Mouse (Mus musculus) megakaryocyte progenitor cell, adult 5-6 weeks (primary cell): ENCODE results near the gene Gm44579. TPM values are rescaled to one million over a fixed set of nuclear protein-coding genes. Genes with fewer than 3 reads are reported as not detected.

Source experiments
- ATAC-seq: replicated peaks from 2 replicates; pipeline ENCODE4 v1.8.0; 2016; ENCODE audit warnings: mild to moderate bottlenecking, moderate TSS enrichment, inconsistent platforms; ENCODE audit not compliant: poor library complexity
- total RNA-seq, 2 experiments: library from RNA; stranded (forward) in 1 of 2; stranded (reverse) in 1 of 2; fragments of 157-497, 149-512 nt in 1 of 2; fragments of 200-1000 nt in 1 of 2; gene quantifications; 2 replicates each; pipeline versions ENCODE4 v1.2.3 to v1.2.4; 2015 to 2017

Gene Gm44579
- not detected in 2 replicates for total RNA-seq (2015)
- not detected in 2 replicates for total RNA-seq (2017)

- no peak for ATAC-seq
Observed at GRCm38 (mm10) chr15:98220877-98221276, at the start of gene Gm44579, which contains the start of gene Olfr287. TSS of gene Gm44579 (minus strand) at chr15:98220977. TSS of gene Olfr287 (minus strand) at chr15:98221056.

DNA sequence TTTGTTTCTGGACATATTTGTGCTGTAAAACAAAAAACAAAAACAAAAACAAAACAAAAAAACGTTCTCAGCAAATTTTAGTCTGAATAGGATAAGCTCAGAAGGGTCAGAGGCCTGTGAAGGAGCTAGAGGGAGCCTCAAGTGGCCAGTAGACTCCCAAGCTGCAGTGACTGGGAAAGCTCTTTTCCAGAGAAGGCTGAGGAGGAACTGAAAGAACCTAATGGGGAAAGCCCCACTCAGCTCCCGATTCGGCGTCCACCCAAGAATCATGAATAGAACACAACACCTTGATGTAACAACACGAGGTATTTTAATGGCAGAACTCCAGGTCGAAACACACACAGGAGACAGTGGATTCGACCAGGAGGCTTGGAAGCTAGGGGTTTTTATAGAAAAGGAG is 37.0 kb upstream of the Gm44579 start:
- no peak for ATAC-seq

DNA sequence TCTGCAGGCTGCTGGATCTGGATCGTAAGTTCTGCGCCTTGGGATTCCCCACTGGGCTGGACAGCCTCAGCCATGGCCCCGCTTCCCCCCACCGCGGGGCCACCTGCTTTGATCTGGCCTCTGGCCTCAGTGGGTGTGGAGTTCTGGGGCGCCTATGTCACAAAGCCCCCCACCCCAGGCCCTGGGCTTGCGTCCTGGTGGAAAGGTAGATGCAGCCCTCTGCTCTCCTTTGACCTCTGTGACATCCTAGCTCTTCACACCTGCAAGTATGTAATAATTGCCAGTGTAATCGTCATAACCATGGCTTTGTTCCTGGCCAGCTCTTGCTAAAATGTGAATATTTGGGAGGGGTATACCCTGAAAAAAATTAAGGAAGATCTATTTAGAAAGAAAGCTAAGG is 36.4 kb upstream of the Gm44579 start, which contains the start of gene H1fnt:
TSS of gene H1fnt (minus strand) at position 101 of the 400 bp plus-strand sequence.
- no peak for ATAC-seq

DNA sequence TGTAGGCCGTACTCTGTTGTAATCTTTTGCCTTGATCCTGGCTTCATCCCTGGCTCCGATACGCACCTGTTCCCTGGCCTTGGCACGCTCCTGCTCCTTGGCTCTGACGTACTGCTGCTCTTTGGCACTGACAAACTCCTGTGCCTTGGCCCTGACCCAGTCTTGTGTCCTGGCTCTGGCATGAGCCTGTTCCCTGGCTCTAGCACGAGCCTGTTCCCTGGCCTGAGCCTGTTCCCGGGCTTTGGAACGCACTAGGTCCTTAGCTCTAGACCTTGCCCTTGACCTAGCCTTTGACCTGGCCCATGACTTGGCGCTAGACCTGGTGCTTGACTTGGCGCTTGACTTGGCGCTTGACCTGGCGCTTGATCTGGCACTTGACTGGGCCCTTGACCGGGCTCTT is 35.5 kb upstream of the Gm44579 start:
- no peak for ATAC-seq

DNA sequence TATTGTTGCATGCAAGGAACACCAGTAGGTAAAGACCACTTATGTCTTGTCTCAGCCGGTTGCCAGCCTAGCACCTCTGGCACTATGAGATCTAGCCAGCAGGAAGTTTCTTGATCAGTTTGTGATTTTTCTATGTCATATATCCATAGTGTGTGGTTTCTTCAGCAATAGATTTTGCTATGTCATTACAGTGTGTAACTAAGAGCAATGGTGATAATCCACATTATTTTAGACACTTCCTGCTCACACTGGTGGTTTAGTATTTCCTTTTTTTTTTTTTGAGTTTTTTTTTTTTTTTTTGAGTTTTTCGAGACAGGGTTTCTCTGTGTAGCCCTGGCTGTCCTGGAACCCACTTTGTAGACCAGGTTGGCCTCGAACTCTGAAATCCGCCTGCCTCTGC is 14.7 kb upstream of the Gm44579 start:
- peak; percentile 11; the same call in 1 of the 2 replicates for ATAC-seq

GRCm38 (mm10) chr15:98234350-98234749 is 13.6 kb upstream of the Gm44579 start, which contains the start of gene Olfr286:
TSS of gene Olfr286 (minus strand) at chr15:98234450.
- no peak for ATAC-seq

DNA sequence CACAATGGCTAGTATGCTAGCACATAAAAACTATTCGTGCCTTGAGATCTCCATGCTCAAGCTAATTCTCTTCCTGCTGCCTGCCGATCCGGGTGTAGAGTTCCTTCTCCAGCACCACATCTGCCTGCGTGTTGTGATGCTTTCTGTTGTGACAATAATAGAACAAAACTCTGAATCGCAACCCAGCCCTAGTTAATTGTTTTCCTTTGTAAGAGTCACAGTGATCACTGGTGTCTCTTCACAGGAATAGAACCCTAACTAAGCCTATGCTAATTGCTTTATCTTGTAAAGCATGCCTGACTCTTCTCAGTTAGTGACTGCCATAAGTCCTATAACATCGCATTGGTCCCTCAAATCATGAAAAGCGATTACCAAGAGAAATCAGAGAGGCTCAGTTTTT is 5.3 kb upstream of the Gm44579 start:
- ATAC-seq: no peak

DNA sequence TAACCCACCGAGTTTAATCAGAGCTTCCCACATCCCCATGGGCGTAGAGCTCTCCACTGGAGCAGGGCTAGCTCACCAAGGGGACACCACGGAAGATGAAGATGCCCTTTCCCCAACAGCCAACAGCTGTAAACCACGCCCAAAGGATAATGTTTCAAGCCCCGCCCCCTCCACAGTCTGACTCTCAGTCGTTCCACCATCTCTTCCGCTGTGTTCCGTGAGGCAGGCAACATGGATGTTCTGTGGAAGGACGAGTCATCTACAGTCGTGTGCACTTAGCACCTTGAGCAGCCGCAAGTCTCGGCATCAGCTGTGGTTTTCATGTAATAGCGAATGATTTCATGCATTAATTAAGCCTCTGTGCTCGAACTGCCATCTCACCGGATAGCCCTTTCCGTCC is 4.8 kb upstream of the Gm44579 start:
- no peak for ATAC-seq

- no peak for ATAC-seq
Observed at GRCm38 (mm10) chr15:98222377-98222776, 1.6 kb upstream of the Gm44579 start.

DNA sequence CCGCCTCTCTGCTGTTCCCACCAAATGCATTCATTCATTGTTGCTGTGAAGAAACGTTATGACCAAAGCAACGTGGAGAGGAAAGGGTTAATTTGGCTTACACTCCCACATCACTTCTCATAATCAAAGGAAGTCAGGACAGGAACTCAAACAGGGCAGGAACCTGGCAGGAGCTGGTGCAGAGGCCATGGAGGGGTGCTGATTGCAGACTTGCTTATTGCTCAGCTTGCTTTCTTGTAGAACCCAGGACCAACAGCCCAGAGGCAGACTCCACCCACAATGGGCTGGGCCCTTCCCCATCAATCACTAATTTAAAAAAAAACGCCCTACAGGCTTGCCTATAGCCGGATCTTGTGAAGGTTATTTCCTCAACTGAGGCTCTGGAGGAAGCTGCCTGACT is 6.6 kb downstream of the Gm44579 start:
- no peak for ATAC-seq

DNA sequence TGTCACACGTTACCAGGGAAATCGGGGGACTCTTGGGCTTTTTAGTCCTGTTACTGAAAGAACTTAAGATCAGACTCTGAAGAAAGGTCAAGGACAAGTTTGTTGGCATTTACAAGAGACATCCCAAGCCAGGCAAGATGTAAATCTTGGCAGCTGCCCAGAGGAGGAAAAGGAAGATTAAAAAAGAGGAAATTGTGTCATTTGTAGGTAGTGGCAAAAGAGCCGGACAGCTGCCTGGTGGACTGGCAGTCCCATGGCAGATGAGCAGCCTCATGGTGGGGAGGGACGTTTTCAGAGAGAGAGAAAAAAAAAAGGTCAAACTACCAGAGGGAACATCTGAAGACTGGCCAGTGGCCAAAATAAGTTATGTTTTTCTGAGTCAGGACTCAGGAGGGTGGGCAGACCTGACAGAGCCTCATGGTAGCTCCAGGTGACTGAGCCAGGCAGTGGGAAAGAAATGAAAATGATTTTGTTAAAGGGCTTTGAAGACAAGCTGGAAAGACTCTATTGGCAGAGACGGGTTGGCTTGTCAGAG is 7.4 kb downstream of the Gm44579 start:
- ATAC-seq: 0 out of 2 replicates have a peak, but pooled peaks have one; percentile 23

- ATAC-seq: no peak
Observed at GRCm38 (mm10) chr15:98209676-98210075, 11.1 kb downstream of the Gm44579 start.

DNA sequence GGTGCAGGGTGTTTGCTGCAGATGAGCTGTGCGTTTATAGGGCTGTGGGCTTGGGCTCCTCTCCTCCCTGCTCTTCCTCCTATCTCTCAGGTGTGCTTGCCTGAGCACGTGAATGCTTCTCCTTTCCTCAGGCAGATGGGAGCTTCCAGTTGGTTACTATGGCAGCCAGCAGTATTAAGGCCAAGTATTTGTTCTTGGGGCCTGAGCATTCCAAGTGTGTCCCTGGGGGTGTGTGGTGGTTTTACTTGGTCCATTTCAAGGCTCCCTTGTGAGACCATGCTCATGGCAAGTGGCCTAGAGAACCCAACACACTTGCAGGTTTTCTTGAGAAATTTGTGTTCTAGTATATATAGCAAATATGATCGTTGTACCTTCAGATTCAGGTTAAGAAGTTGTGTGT is 25.3 kb downstream of the Gm44579 start, which contains the start of gene Olfr288:
TSS of gene Olfr288 (minus strand) at position 101 of the 400 bp plus-strand sequence.
- no peak for ATAC-seq

- ATAC-seq: no peak
Observed at GRCm38 (mm10) chr15:98184456-98184855, 36.3 kb downstream of the Gm44579 start.

GRCm38 (mm10) chr15:98181856-98182570 is 38.8 kb downstream of the Gm44579 start:
- ATAC-seq: no peak

DNA sequence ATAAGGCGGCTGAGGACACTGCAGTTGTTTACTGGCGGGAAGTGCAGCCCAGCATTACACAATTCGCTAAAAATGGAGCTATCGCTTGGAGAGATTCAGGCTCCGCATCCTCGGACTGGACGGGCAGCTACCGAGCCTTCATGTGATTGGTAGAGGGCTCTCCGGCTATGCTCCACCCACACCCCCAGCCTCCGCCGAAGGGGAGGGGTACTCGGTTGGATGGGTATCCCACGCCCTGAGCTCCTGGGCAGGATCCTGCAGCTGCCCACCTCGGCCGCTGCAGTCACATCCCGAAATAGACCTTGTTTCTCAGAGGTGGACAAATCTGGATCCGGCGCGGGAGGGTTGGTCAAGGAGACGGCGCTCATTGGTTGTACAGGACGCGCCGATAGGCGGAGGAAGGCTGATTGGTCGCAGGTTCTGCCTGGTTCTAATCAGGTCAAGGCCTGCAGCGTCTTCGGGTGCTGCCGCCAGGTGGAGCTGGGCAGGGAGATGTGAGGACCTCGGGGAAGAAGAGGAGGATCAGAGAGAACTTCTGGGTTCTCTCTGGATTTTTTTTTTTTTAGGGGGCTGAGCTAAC is 39.6 kb downstream of the Gm44579 start:
- ATAC-seq: peak; percentile 99

DNA sequence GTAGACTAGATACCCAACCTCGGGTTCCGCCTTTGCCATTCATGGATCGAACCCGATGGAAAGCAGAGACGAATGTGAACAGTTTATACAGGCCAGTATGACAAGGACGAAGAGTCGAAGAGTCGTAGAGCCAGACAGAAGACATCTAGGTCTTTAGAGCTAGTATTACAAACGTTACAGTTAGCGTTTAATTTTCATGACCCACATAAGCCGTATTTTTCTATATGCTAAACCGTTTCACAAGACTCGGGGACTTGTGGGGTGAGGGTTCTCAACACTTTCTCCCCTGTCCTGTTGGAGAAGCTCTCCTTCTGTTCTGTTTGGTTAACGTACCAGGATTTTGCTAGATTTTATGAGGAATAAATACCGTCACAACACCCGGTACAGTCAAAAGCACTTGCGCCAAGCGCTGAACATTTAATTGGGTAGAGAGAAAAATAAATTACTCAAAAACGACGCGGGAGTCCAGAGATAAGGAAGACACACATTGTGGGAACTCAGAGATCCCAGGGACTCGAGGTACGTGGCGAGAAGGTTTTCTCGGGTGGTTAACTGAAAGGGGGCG is 40.1 kb downstream of the Gm44579 start:
- no peak for ATAC-seq

DNA sequence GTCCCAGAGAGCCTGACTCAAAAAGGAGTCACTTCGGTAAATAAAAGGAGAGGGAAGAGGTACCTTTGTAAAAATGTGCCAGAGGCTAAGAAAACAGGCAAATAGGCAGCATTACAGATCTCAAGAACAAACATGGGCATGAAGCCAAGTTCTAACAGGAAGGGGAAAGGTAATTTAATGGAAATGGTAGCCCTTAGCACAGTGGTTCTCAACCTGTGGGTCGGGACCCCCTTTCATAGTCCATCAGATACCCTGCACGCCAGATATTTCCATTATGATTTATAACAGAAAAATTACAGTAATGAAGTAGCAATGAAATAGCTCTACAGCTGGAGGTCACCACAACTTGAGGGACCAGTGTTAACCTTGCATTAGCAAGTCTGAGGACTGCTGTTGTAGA is 43.5 kb downstream of the Gm44579 start:
- no peak for ATAC-seq

DNA sequence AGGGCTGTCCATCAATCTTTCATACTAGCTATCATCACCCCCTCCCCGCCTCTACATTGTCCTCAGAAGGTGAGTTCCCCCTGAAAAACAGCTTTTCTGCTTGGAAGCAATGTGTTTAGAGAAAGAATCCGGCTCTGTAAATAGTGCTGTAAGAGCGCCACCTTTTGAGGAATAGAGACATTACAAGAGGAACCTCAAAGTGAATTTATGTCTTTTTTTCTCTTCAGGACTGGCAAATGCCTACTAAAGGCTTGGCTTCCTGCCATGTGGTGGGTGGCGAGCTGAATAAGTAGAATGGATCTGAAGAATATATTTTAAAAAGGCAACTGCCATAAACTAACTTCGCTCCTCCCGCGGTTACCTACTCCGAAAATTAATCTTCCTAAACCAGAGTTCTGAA is 47.0 kb downstream of the Gm44579 start:
- ATAC-seq: peak; percentile 69

DNA sequence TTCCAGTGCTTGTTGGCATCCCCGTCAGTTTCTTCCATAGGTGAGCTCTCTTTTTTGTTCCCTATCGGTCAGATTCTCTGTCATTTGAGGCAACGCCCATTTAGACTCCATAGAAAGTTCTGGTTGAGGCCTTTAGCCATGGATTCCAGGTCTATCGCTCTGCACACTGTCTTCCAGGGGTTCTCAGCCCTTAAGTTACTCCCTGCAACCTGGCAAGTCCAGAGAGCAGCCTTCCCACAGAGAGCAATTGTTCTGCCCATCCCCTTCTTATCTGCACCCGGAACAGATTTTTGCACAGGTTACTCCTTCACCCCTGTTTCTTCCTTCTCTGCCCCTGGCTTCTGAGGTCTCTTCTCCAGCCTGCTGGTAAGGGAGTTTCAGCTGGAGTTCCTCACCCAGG is 48.7 kb downstream of the Gm44579 start:
- ATAC-seq: no peak

- ATAC-seq: no peak
Observed at GRCm38 (mm10) chr15:98170917-98171316, 49.9 kb downstream of the Gm44579 start.

DNA sequence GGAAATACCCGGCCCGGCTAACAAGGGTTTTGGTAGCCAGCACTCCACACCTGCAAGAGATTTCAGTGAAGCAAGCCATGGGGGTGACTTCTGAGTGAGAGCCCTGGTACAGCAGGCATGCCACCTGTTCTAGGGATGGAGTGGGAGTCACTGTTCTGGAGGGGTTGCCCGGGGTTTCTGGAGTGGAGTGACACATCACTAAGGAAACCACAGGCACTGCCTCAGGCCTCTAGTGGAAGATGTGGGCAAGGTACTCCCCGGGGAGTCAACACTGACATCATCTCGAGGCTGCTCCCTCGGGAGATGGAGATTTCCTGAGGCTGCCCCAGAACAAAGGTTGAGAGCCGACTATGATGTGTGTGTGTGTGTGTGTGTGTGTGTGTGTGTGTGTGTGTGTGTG is 50.4 kb downstream of the Gm44579 start:
- ATAC-seq: no peak
